Mouse (Mus musculus) layer of hippocampus, adult 8-10 months (tissue): ENCODE results near the gene Tshz2. TPM values are rescaled to one million over a fixed set of nuclear protein-coding genes. Genes with fewer than 3 reads are reported as not detected.

Experiments
- DNase-seq, 2 experiments: peaks; one replicate each; pipeline ENCODE4 v3.0.0; 2022; ENCODE audit warnings: low spot score in 2 of 2
- total RNA-seq, 4 experiments: library from RNA; stranded (reverse); gene quantifications; 2 replicates each; pipeline ENCODE4 v1.2.4; 2022

Tshz2 gene
- total RNA-seq, 4 experiments from 2014 or later, result 64.2 to 79.4 (median 74.0) TPM

- DNase-seq, result no peak
These were observed 226.5 kb downstream of the Tshz2 start for GRCm38 (mm10) chr2:169859078-169859855.

DNA sequence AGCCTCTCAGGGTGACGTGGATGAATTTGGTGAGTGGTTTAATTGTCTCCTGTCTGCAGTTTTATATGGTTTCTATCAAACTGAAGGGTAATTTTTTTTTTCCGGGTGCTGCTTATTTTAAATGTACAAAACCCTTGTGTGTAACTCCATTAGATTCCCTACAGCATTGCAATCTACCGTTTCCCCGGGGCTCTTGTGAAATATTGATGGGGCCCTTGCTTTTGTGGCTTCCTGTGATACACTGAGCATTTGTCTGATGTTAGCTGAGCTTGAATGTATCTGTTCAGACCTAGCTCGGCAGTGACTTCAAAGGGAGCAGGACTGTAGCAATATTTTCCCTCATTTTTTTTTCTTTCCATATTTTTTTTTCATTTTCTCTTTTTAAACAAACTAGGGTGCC is 228.1 kb downstream of the Tshz2 start:
- DNase-seq, result no peak

GRCm38 (mm10) chr2:169862701-169863100 is 229.9 kb downstream of the Tshz2 start:
- no peak for DNase-seq

GRCm38 (mm10) chr2:169869468-169869867 is 236.7 kb downstream of the Tshz2 start:
- no peak for DNase-seq

DNA sequence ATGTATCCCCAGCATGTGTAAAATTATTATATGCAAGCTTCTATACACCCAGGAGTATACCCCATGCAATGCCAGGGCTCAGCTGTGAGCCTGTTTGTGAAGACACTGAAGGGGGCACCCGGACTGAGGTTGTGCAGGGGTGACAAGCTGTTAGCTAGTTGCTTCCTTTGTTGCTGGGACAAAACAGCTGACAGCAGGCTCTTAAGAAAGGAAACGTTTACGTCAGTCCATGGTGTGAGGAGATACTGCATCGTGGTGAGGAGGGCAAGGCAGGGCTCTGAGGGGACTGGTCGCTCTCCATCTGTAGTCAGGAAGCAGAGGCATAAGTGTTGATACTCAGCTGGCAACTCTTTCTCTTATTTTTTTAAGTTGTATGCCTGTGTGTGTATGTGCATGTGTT is 237.7 kb downstream of the Tshz2 start:
- DNase-seq, result no peak

- DNase-seq, result no peak
These were observed 238.7 kb downstream of the Tshz2 start for GRCm38 (mm10) chr2:169871436-169872060.

GRCm38 (mm10) chr2:169873442-169873841 is 240.6 kb downstream of the Tshz2 start:
- no peak for DNase-seq

DNA sequence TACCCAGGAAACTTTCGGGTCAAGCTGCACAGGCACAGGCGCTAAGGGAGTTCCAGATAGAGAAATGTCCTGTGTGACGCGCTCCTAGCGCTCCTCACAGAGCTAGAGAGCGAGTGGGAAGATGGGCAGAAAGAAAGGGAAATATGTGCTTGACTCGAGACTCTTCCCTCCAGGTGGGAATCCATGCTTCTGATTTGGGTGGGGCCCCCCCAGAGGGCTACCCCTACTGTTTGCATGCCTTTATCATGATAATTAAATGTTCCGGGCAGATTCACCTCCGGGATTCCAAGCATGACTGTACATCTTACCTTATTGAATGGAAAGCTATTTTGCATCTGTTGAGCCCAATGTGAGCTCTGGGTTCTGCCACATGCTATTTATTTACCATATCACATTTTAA is 255.1 kb downstream of the Tshz2 start:
- no peak for DNase-seq

DNA sequence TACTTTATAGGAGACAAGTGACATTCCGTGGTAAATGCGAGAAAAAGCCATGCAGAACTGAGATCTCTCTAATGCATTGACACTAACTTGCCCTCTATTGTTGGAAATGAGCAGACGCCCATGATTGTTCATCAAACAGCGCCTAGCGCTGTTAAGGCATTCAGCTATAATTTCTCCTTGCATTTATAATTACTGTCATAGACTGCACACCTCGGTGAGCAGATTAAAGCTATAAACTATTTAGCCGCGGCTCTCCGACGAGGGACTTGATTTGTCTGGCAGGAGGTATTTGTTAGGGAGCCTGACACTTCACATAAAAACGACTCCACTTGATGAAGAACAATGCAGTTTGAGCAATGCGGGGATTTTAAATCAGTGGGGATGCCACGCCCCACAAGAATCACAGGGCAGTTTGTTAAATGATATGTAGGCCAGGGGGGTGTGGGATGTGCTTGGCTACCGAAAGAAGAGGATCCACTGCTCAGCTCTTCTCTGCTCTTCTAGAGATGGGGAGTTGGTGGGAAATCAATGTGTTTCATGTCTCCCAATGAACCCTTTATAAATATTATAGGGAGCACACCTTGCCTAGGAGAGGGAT is 259.7 kb downstream of the Tshz2 start:
- DNase-seq, result no peak

- DNase-seq, result no peak
These were observed 270.1 kb downstream of the Tshz2 start for GRCm38 (mm10) chr2:169902896-169903295.

DNA sequence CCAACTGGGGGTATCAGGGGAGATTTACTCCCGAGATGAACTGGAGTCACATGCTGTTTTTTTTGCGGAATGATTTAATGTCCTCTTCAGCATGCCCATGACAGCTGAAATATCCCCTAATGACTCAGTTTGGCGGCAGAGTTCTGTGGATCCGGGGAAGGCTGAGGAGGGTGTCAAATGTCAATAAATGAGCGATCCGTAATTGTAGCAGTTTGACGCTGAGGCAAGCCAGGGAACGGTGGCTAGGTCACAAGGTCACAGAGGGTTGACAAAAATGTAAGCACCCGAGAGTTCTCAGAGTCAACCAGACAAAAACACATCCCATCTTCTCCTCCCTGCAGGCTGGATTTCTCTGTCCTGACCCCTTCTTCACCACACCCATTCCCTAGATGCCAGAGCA is 273.6 kb downstream of the Tshz2 start:
- no peak for DNase-seq

- DNase-seq, result no peak
These were observed 275.2 kb downstream of the Tshz2 start for GRCm38 (mm10) chr2:169907979-169908378.

GRCm38 (mm10) chr2:169910606-169911005 is 277.8 kb downstream of the Tshz2 start:
- DNase-seq, result no peak

DNA sequence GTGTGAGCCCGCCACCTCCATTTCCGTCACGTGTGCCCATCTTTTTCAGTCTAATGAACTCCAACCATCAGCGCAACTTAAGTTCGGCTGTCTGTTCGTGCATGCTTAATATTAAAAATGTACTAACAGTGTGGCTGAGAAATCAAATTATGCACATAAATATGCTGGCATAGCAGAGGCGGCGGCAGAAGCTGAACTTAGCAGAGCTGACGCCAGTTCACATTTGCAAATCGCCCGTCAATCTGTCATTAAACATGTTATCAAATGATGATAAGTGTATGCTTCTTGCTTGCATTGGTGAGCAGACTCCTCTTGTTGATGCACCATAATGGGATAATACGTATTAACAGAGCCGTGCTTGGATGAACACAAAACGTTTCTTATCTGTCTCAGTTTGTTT is 280.0 kb downstream of the Tshz2 start:
- peak; percentile 11 to 14 for DNase-seq

DNA sequence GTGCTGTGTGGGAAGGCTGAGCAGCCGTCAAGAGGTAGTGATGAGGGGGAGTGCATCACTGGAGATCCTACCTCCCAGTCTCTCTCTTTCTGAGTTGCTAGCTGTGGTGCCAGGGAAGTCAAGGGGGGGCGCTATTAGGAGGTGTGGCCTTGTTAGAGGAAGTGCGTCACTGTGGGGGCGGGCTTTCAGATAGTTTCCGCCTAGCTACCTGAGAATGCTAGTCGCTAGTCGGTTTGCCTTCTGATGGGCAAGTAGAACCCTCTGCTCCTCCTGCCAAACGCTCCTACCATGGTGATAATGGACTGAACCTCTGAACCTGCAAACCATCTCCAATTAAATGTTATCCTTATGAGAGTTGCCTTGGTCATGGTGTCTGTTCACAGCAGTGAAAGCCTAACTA is 282.1 kb downstream of the Tshz2 start:
- peak; percentile 13 to 29 for DNase-seq

DNA sequence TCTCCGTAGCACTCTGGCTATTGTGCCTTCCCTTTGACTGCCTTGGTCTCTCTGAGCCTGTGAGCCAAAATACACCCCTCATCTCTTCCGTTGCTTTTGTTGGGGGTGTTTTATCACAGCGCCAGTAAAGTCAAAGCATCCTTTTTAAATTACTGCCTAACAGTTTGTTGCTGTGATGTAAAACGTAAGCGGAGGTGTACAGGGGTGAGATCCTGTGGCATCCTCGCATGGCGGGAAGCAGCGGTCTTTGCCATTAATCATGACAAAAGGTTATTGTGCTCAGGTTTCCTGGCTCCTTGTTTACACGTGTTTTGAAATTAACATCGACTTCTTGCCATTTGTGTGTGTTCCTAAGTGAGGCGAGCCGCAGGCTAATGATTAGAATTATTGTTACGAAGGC is 282.5 kb downstream of the Tshz2 start:
- DNase-seq, result no peak

DNA sequence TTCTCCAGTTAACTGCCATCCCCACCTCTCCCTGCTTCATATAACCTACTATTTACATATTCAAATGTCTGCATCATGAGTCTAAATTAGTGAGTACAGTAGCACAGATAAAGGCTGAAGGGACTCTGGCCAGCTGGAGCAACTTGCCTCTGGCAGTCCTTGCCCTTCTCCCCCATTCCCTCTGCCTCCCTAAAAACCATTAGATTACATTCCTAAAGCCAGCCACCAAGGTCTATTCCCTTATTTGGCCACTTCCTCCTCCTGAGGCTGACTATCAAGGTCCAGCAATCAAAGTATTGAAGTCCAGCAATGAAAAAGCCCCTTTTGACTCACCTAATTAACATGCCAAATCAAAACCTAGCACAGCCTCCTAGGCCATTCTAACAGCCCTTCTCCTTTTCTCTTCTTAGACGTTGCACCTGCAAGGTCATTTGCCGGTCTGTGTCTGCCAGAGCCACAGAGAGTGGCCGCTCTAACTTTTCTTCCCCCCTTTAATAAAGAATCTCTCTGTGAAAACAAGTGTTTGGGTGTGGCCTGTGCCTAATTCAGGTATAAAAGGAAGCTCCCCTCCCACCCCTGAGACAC is 286.4 kb downstream of the Tshz2 start:
- DNase-seq, result no peak

- DNase-seq, result no peak
These were observed 291.5 kb downstream of the Tshz2 start for GRCm38 (mm10) chr2:169924177-169924810.

DNA sequence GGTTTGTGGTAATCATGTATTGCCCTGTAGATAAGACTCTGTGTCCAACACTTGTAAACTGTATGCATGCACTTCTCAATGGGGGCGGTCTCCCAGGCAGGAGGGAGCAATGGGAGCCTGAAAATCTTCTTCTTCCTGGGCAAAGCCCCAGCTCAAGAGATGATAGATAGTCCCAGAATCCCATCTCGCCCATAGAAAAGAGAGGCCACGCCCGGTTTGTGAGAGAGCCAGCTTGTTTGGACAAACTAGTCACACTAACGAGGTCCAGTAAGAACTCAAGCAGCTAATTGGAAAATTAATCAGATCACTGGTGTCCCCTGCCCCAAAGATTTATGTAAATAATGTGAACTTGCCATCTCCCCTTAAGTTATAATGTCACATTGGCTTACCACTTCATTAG is 292.7 kb downstream of the Tshz2 start:
- no peak for DNase-seq

- DNase-seq, result no peak
These were observed 293.2 kb downstream of the Tshz2 start for GRCm38 (mm10) chr2:169926016-169926415.

DNA sequence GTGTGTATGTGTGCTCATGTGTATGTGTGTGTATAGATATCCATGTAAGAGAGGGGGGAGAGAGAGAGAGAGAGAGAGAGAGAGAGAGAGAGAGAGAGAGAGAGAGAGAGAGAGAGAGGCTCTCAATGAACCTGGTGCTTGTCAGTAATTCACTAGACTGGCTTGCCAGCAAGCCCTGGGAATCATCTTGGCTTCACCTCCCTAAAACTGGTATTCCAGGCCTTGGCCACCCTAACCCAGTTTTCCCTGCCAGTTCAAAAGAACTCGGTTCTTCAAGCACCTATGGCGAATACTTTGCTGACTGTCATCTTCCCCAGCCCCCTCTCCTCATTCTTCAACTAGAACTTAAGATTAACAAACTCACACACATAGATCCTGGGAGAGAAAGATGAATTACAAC is 294.6 kb downstream of the Tshz2 start:
- no peak for DNase-seq
